Mouse (Mus musculus) neutrophil, adult 5-6 weeks (primary cell): ENCODE measurements around the gene Serp2. TPM values are rescaled to one million over a fixed set of nuclear protein-coding genes. Genes with fewer than 3 reads are reported as not detected.

Experiments used
- ATAC-seq: fragments of 151-379, 151-347 bp; 2 replicates; pipeline ENCODE4 v1.8.0; 2017; ENCODE audit warnings: mild to moderate bottlenecking, moderate TSS enrichment; ENCODE audit not compliant: insufficient number of reproducible peaks, poor library complexity, low FRiP score, severe bottlenecking; ENCODE audit errors: extremely low read depth
- total RNA-seq: library from RNA; stranded (forward); fragments of 200-1000 nt; gene quantifications from 2 replicates; pipeline ENCODE4 v1.2.3, GENCODE M21; 2017

The Serp2 gene
- total RNA-seq, 1 experiment from 2014 or later: 4.0 TPM

- ATAC-seq: no peak
These were observed 50.1 kb downstream of the Serp2 start for GRCm38 (mm10) chr14:76506425-76507205.

GRCm38 (mm10) chr14:76505439-76506220 lies 51.1 kb downstream of the Serp2 start:
- peak; percentile 31; the same call in 1 of the 2 replicates for ATAC-seq

- no peak for ATAC-seq
These were observed 51.6 kb downstream of the Serp2 start for GRCm38 (mm10) chr14:76505101-76505438.

DNA sequence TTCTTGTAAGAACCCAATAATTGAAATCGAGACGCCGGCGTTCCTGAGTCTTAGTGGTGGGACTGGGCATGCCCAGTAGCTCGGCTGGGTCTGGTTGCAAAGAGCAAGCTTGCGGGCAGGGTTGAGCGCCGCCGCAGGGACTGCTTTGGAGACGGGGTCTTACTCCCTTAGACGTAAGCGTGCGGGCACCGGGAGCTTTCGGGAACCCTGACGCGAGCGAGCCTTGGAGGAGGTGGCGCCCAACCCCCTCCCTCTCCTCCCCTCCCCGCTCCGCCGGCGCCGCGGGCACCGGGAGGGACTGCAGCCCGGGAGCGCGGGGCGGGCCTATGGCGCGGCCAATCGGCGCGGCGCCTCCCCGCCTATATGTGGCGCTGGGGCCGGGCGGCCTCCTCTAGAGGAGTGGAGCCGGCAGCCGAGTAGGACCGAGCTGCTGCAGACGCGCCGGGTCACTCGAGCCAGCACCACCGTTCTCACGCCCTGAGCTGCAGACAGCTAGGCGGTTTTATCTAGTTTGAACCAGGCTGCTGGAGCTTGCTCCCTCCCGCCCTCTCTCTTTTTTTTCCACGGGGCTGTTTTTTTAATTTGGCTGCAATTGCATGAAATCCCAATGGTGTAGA lies 52.5 kb downstream of the Serp2 start:
- peak; percentile 65 for ATAC-seq

DNA sequence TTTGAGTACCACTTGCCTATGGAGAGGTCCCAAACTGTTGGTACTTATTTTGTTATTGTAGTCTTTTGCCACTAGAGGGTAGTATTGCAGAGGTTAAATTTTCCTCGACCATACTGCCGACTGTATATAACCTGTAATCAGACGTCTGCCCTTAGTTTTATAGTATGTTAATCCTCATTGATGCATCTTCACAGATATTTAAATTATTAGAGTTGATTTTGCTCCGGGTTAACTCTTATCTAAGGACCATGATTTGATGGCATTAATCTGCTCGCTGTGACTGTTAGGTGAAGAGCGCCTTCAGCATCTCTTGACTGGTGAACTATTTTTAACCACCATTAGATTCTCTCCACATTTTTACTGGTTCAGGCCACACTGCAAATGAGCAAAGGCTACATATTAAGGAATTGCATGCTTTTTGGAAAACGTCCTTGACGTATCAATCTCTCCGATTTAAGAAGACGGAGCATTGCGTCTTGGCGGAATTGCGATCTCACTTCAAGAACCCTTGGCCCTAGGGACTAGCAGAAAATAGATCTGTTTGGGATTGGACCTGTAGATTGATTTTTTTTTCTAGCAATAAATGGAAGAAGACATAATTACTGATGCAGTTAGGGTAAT lies 53.3 kb downstream of the Serp2 start:
- ATAC-seq: peak; percentile 48; the same call in 1 of the 2 replicates

- ATAC-seq: no peak
These were observed 56.7 kb downstream of the Serp2 start for GRCm38 (mm10) chr14:76500036-76500435.

DNA sequence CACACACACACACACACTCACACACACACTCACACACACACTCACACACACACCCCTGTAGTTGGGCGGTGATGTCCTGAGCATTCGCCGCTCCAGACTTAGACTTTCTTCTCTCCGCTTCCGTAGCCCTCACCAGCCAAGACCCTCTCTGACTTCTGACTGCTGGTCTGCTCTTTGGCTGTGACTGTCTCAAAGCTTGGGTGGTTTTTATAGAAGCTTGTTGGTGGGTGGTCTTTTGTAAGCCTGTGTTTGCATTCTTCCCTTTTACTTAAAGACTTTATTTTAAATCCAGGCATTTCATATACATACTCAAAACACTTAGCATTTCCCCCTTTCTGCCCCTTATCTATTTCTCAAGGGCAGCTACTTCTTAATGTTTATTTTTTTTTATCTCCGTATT lies 57.2 kb downstream of the Serp2 start:
- ATAC-seq: no peak

GRCm38 (mm10) chr14:76498210-76498609 lies 58.5 kb downstream of the Serp2 start:
- ATAC-seq: no peak

DNA sequence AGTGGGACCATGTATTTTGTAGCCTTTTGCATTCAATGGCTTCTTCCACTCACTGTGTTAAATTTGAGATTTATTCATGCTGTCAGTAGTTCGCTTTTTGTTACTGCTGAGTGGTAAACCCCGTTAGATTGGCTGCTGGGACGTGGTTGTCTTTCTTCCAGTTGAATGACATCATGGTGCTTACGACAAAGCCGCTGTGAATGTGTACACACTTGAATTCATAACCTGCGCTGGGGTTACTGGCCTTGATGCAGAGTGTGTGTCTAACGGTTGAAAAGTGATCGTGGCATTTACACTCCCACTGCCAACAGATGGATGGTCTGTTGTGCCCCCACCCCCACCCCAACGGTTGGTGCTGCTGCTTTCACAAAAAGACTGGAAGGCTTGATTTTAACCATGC lies 59.5 kb downstream of the Serp2 start:
- ATAC-seq: no peak

- ATAC-seq: no peak
These were observed 61.7 kb downstream of the Serp2 start for GRCm38 (mm10) chr14:76495022-76495421.

- no peak for ATAC-seq
These were observed 67.6 kb downstream of the Serp2 start for GRCm38 (mm10) chr14:76489128-76489527.

DNA sequence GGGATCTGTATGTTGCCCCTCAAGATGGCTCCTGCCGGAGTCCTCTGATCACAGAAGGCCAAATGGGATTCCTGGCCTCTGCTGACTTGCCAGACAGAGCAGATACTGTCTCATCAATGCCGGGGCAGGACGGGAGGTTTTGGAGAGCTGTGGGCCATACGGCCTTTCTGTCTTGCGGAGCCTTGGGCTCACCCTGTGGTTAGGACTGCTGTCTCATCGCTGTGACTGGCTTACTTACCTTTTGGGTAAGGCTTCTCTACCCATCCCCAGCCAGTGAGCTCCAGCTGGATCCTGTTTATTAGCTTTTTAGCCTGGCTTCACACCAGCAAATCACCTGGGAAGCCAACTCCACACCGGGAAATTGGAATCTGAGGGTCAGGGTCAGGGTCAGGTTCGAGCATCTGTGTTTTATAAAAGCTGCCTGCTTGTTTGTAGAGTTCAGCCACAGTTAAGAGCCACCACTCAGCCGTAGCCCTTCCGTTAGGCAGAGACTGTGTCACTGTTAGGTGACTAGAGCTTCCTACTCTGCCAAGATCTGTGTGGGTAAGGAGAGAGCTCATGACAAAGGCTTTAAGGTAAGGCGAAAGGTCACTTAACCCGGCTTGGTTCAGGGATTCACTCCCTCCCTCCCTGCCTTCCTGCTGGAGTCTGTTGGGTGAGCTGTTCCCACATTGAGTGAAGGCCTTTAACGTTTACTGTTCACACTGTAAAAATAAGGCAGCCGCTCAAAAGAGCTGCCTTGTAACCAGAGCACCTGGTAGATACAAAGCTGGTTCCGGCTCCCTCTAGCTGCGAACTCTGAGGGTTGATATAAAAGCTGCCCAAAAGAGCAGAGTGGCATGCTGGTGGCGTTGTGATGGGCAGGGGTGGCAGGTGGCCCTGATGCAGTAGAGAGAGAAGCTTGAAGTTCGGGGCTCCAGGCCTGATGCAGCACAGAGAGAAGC lies 68.3 kb downstream of the Serp2 start:
- no peak for ATAC-seq

DNA sequence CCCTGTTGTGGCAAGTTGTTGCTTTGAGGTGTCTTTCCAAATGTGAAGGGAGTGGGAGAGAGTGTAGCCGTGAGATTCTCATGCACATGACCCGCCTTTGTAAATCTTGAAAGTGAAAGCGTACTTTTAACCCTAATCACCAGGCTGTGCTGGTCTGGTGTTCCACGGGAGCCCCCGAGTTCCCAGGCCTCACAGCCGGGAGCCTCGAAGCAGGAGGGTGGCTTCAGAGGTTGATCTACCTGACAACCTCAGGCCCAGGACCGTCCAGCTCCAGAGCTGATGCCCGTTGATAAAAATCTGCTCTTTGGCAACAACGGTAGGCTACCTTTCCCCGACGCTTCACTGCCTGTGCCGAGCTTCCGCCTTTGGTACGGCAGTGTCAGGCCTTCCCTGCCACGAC lies 69.1 kb downstream of the Serp2 start:
- ATAC-seq: no peak

GRCm38 (mm10) chr14:76483701-76484100 lies 73.0 kb downstream of the Serp2 start:
- no peak for ATAC-seq

Other genes with a start within 250 kb of the Serp2 start
- gene Tsc22d1, start 141.9 kb downstream of the Serp2 start, total RNA-seq: 121 and 126 TPM in 2 replicates